Comparison of ENCODE assay signal across 8 mouse cellular contexts in genomic region chr16:92415702-92416118, GRCm38 (mm10). TPM values are rescaled to one million over a fixed set of nuclear protein-coding genes. Genes with fewer than 3 reads are reported as not detected.
DNase-seq lines count a peak whose midpoint lies in the region; ATAC-seq and TF ChIP-seq lines count a peak whose summit lies in the region.

No protein-coding gene starts in this region.

- H3K36me3 ChIP-seq in liver, embryonic 16.5 days (ENCODE audit: control insufficient read depth, insufficient read depth): no peaks in the 10 kb centered on the region
- no peaks in the 10 kb centered on the region for H3K36me3 ChIP-seq in stomach, postnatal 0 days (ENCODE audit: control insufficient read depth, insufficient read depth, low read length)
- H3K36me3 ChIP-seq in forebrain, embryonic 15.5 days: no peaks in the 10 kb centered on the region

- peaks cover 3% of the 10 kb centered on the region; the same call in 1 of the 2 replicates for H3K4me1 ChIP-seq in liver, embryonic 16.5 days (ENCODE audit: control insufficient read depth, low read depth, low read length)
- no peaks in the 10 kb centered on the region for H3K4me1 ChIP-seq in stomach, postnatal 0 days (replicated peaks; ENCODE audit: control insufficient read depth, insufficient read depth)
- peaks cover 10% of the 10 kb centered on the region for H3K4me1 ChIP-seq in forebrain, embryonic 15.5 days

- H3K27me3 ChIP-seq in liver, embryonic 16.5 days (ENCODE audit: control insufficient read depth, insufficient read depth, low read depth, low read length): no peaks in the 10 kb centered on the region
- H3K27me3 ChIP-seq in stomach, postnatal 0 days (ENCODE audit: control insufficient read depth, insufficient read depth, low read length): no peaks in the 10 kb centered on the region
- no peaks in the 10 kb centered on the region for H3K27me3 ChIP-seq in forebrain, embryonic 15.5 days

- DNase-seq in heart, adult 8-10 months (ENCODE audit: low spot score): peak; percentile 50
- no peak for DNase-seq in heart, postnatal 14 days
- peak; percentile 50 to 58 for DNase-seq in spleen, postnatal 36 days (ENCODE audit: low spot score in 2 of 2)
- no peak for DNase-seq in spleen, postnatal 10 days (ENCODE audit: low spot score in 2 of 2)
- no peak for DNase-seq in stomach, postnatal 0 days (ENCODE audit: low spot score)
- no peak for DNase-seq in Muller cell, postnatal 12 days (ENCODE audit: inconsistent ontology term)

- no peak overlapping the region for H3K4me2 ChIP-seq in liver, embryonic 16.5 days (ENCODE audit: low read depth, low read length)
- H3K4me2 ChIP-seq in stomach, postnatal 0 days (replicated peaks; ENCODE audit: low read depth): no peak overlapping the region
- H3K4me2 ChIP-seq in forebrain, embryonic 15.5 days (replicated peaks): no peak overlapping the region

- H3K27ac ChIP-seq in liver, embryonic 16.5 days (ENCODE audit: low read length): peak overlapping the region; percentile 57
- 0 out of 2 replicates have a peak overlapping the region, but pooled peaks have one; percentile 9 for H3K27ac ChIP-seq in stomach, postnatal 0 days (replicated peaks)
- no peak overlapping the region for H3K27ac ChIP-seq in forebrain, embryonic 15.5 days (replicated peaks)

- no peak for TF ChIP-seq CTCF in stomach, postnatal 0 days (IDR thresholded peaks at IDR 0.05; ENCODE audit: low read depth)

- peak; percentile 50 for ATAC-seq in liver, embryonic 16.5 days (ENCODE audit: low read depth)
- ATAC-seq in stomach, postnatal 0 days (ENCODE audit: low FRiP score, low TSS enrichment): no peak
- ATAC-seq in forebrain, embryonic 15.5 days (replicated peaks): no peak

- H3K9me3 ChIP-seq in liver, embryonic 16.5 days (replicated peaks; ENCODE audit: control insufficient read depth, low read length): no peaks in the 10 kb centered on the region
- no peaks in the 10 kb centered on the region for H3K9me3 ChIP-seq in stomach, postnatal 0 days (ENCODE audit: control insufficient read depth, low read length)
- no peaks in the 10 kb centered on the region for H3K9me3 ChIP-seq in forebrain, embryonic 15.5 days

- TF ChIP-seq EP300 in stomach, postnatal 0 days (optimal IDR thresholded peaks at IDR 0.05): no peak

- no peak overlapping the region for H3K4me3 ChIP-seq in liver, embryonic 16.5 days (ENCODE audit: low read depth, low read length)
- no peak overlapping the region for H3K4me3 ChIP-seq in stomach, postnatal 0 days (ENCODE audit: low read depth, low read length)
- H3K4me3 ChIP-seq in forebrain, embryonic 15.5 days: no peak overlapping the region

- 21% methylated on average over 7 of the region's 7 CpGs for WGBS in liver, embryonic 16.5 days (ENCODE audit: insufficient replicate concordance)
- WGBS in stomach, postnatal 0 days: 61% methylated on average over 7 of the region's 7 CpGs
- 70% methylated on average over 7 of the region's 7 CpGs for WGBS in forebrain, embryonic 15.5 days

- H3K9ac ChIP-seq in liver, embryonic 16.5 days (ENCODE audit: low read depth, low read length): no peak overlapping the region
- no peak overlapping the region for H3K9ac ChIP-seq in stomach, postnatal 0 days (ENCODE audit: low read length)
- no peak overlapping the region for H3K9ac ChIP-seq in forebrain, embryonic 15.5 days (replicated peaks)

- intact Hi-C loops in heart, postnatal 14 days (cut with DNase I): no loop called here

RNA-seq across cellular contexts. Expression of gene Rcan1, which starts 55.0 kb away (rescaled TPM):
- 100 to 1,000 TPM in 1 of 4 experiments, 10 to 100 TPM in 3; 51.0 to 123 (median 71.2) TPM for total RNA-seq in heart, adult 8-10 months (2022)
- total RNA-seq in heart, postnatal 14 days (2021): 10 to 100 TPM; 52.4 to 69.3 TPM
- polyA plus RNA-seq in liver, embryonic 16.5 days (2015; fragmentation: Nextera tagmentation; extraction: Ambion mirVana): 7.4 and 7.5 TPM in 2 replicates
- polyA plus RNA-seq in stomach, postnatal 0 days (2015; fragmentation: Nextera tagmentation; extraction: Ambion mirVana): 24.8 and 28.6 TPM in 2 replicates
- polyA plus RNA-seq in forebrain, embryonic 15.5 days (2015; fragmentation: Nextera tagmentation; extraction: Ambion mirVana): 49.8 and 52.8 TPM in 2 replicates

RNA-seq across cellular contexts. Expression of gene Kcne1, which starts 56.4 kb away (rescaled TPM):
- total RNA-seq in heart, adult 8-10 months (2022): 1 to 10 TPM; 2.7 to 7.8 (median 4.7) TPM
- 100 to 1,000 TPM; 171 to 231 TPM for total RNA-seq in heart, postnatal 14 days (2021)
- polyA plus RNA-seq in liver, embryonic 16.5 days (2015; fragmentation: Nextera tagmentation; extraction: Ambion mirVana): not detected in 2 replicates
- 20.3 and 20.8 TPM in 2 replicates for polyA plus RNA-seq in stomach, postnatal 0 days (2015; fragmentation: Nextera tagmentation; extraction: Ambion mirVana)
- polyA plus RNA-seq in forebrain, embryonic 15.5 days (2015; fragmentation: Nextera tagmentation; extraction: Ambion mirVana): 0.33 TPM in 1 of 2 replicates, not detected in the other

Comparison
In these comparisons a context has a peak if more than half of its experiments do, and no peak if none do; other contexts are left out.
1. DNase-seq: peak in heart, adult 8-10 months (single experiment) and spleen, postnatal 36 days (2 of 2); none in heart, postnatal 14 days (0 of 2), spleen, postnatal 10 days (0 of 2), stomach, postnatal 0 days (single experiment) and Muller cell, postnatal 12 days (single experiment).
2. RNA of gene Kcne1, which starts 56.4 kb away (polyA plus RNA-seq): 20.3 to 20.8 TPM in stomach, postnatal 0 days; not detected in liver, embryonic 16.5 days and 0.33 TPM in forebrain, embryonic 15.5 days; every median in the first group is over 10 times any median in the second.